Mouse (Mus musculus): ENCODE data around the gene Uggt2. TPM values are rescaled to one million over a fixed set of nuclear protein-coding genes. Genes with fewer than 3 reads are reported as not detected.

Gene Uggt2
- polyA plus RNA-seq, 1 experiment from 2014 or later = 15.7 TPM

DNA sequence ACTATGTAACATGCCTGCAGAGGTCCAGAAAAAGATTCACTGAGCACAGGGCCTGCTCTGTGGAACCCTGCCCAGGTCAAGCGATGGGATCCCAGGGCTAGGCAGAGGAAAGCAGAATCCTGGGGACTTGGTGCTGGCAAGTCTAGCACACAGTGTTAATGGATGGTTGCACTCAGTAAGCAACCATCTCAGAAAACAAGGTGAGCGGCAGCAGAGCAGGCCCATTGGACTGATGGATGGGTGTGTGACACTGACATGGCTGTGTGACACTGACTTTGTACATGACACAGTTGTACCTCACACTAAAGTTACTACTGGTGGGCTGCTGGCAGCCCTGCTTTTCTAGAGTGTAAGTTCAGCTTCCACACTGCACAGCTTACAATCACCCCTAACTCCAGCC lies 89.7 kb downstream of the Uggt2 start:
- 96% methylated on average over 2 of the region's 2 CpGs for WGBS
- Histone ChIP-seq H3K9me3 (ENCODE audit: control insufficient read depth, low read length) (no peaks in the 10 kb centered on the region), H3K27ac (ENCODE audit: low read length) (no peak overlapping the region), H3K27me3 (ENCODE audit: control insufficient read depth, insufficient read depth, low read depth, low read length) (no peaks in the 10 kb centered on the region), H3K4me1 (replicated peaks; ENCODE audit: control insufficient read depth, insufficient read depth, low read length) (no peaks in the 10 kb centered on the region; the same call in 1 of the 2 replicates), H3K4me3 (ENCODE audit: low read length) (no peak overlapping the region), H3K36me3 (ENCODE audit: control insufficient read depth, insufficient read depth, low read length) (peaks cover 16% of the 10 kb centered on the region), H3K4me2 (ENCODE audit: low read depth, low read length) (no peak overlapping the region), H3K9ac (ENCODE audit: low read length) (no peak overlapping the region)
- no peak for ATAC-seq (ENCODE audit: low read depth)

DNA sequence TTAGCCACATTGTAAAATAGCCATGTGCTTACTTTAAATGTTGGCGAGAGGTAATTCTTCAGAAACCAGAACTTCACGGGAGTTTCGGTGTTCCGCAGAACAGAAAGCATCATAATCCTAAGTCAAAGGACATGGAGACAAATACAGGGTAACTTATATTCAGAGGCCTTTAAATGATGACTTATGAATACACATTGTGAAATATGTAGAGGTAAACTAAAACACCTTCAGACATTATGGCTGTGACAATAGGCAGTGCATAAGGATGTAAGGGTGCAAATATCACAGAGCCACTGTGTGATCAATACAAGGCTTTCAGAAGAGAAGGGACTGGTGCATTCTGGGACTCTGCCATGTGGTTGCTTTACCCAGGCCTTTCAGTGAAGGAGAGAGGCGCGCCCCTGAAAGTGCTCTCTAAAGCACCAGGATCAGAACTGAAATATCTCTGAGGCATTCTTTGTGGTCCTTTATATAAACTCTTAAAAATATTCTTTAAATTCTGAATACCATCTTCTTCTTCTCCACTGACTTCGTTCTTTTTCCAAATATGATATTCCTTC lies 91.1 kb downstream of the Uggt2 start:
- Histone ChIP-seq H3K27me3 (ENCODE audit: control insufficient read depth, insufficient read depth, low read depth, low read length) (no peaks in the 10 kb centered on the region), H3K36me3 (ENCODE audit: control insufficient read depth, insufficient read depth, low read length) (peaks cover 13% of the 10 kb centered on the region), H3K4me3 (ENCODE audit: low read length) (peak overlapping the region; percentile 58), H3K27ac (ENCODE audit: low read length) (peak overlapping the region; percentile 35), H3K9ac (ENCODE audit: low read length) (peak overlapping the region; percentile 68), H3K9me3 (ENCODE audit: control insufficient read depth, low read length) (no peaks in the 10 kb centered on the region), H3K4me1 (replicated peaks; ENCODE audit: control insufficient read depth, insufficient read depth, low read length) (no peaks in the 10 kb centered on the region; the same call in 1 of the 2 replicates), H3K4me2 (ENCODE audit: low read depth, low read length) (peak overlapping the region; percentile 81)
- 54% methylated on average over 7 of the region's 7 CpGs for WGBS
- no peak for ATAC-seq (ENCODE audit: low read depth)

GRCm38 (mm10) chr14:119007103-119007951 lies 91.9 kb downstream of the Uggt2 start:
- H3K9me3 ChIP-seq (ENCODE audit: control insufficient read depth, low read length) = no peaks in the 10 kb centered on the region
- 3% methylated on average over 13 of the region's 13 CpGs for WGBS
- peak; percentile 99 for ATAC-seq (ENCODE audit: low read depth)
- H3K27ac ChIP-seq (ENCODE audit: low read length) = peak overlapping the region; percentile 86
- H3K4me1 ChIP-seq (replicated peaks; ENCODE audit: control insufficient read depth, insufficient read depth, low read length) = no peaks in the 10 kb centered on the region; the same call in 1 of the 2 replicates
- H3K9ac ChIP-seq (ENCODE audit: low read length) = peak overlapping the region; percentile 69
- H3K4me2 ChIP-seq (ENCODE audit: low read depth, low read length) = peak overlapping the region; percentile 81
- H3K27me3 ChIP-seq (ENCODE audit: control insufficient read depth, insufficient read depth, low read depth, low read length) = no peaks in the 10 kb centered on the region
- H3K4me3 ChIP-seq (ENCODE audit: low read length) = peak overlapping the region; percentile 58
- H3K36me3 ChIP-seq (ENCODE audit: control insufficient read depth, insufficient read depth, low read length) = peaks cover 9% of the 10 kb centered on the region

GRCm38 (mm10) chr14:119006441-119007102 lies 92.7 kb downstream of the Uggt2 start:
- H3K4me3 ChIP-seq (ENCODE audit: low read length) = peak overlapping the region; percentile 58
- no peaks in the 10 kb centered on the region; the same call in 1 of the 2 replicates for H3K4me1 ChIP-seq (replicated peaks; ENCODE audit: control insufficient read depth, insufficient read depth, low read length)
- peaks cover 2% of the 10 kb centered on the region for H3K36me3 ChIP-seq (ENCODE audit: control insufficient read depth, insufficient read depth, low read length)
- no peaks in the 10 kb centered on the region for H3K9me3 ChIP-seq (ENCODE audit: control insufficient read depth, low read length)
- peak; percentile 5; the same call in 1 of the 2 replicates for ATAC-seq (ENCODE audit: low read depth)
- H3K27ac ChIP-seq (ENCODE audit: low read length) = peak overlapping the region; percentile 86
- peak overlapping the region; percentile 69 for H3K9ac ChIP-seq (ENCODE audit: low read length)
- peak overlapping the region; percentile 81 for H3K4me2 ChIP-seq (ENCODE audit: low read depth, low read length)
- 6% methylated on average over 49 of the region's 49 CpGs for WGBS
- no peaks in the 10 kb centered on the region for H3K27me3 ChIP-seq (ENCODE audit: control insufficient read depth, insufficient read depth, low read depth, low read length)

DNA sequence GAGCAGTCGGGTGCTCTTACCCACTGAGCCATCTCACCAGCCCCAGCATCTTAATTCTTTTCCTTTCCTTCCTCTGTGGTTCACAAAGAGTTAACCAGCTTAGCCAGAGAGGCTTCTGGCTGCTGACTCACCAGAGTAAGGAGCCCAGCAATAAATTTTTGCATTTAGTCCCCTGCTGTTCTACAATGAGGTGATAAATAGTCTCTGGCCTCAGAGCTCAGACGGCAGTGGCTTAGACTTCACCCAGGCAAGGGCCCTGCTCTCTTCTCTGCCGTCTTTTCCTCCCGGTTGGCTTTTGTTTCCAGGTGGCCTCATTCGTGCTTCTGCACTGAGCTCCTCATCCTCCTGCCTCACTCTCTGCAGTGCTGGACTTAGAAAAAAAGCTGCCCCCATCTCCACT lies 93.4 kb downstream of the Uggt2 start:
- Histone ChIP-seq H3K27me3 (ENCODE audit: control insufficient read depth, insufficient read depth, low read depth, low read length) (no peaks in the 10 kb centered on the region), H3K27ac (ENCODE audit: low read length) (no peak overlapping the region), H3K9ac (ENCODE audit: low read length) (no peak overlapping the region), H3K4me2 (ENCODE audit: low read depth, low read length) (peak overlapping the region; percentile 22; the same call in 1 of the 2 replicates), H3K9me3 (ENCODE audit: control insufficient read depth, low read length) (no peaks in the 10 kb centered on the region), H3K4me1 (replicated peaks; ENCODE audit: control insufficient read depth, insufficient read depth, low read length) (no peaks in the 10 kb centered on the region; the same call in 1 of the 2 replicates), H3K36me3 (ENCODE audit: control insufficient read depth, insufficient read depth, low read length) (peaks cover 5% of the 10 kb centered on the region), H3K4me3 (ENCODE audit: low read length) (no peak overlapping the region)
- WGBS = 19% methylated on average over 5 of the region's 5 CpGs
- ATAC-seq (ENCODE audit: low read depth) = no peak

DNA sequence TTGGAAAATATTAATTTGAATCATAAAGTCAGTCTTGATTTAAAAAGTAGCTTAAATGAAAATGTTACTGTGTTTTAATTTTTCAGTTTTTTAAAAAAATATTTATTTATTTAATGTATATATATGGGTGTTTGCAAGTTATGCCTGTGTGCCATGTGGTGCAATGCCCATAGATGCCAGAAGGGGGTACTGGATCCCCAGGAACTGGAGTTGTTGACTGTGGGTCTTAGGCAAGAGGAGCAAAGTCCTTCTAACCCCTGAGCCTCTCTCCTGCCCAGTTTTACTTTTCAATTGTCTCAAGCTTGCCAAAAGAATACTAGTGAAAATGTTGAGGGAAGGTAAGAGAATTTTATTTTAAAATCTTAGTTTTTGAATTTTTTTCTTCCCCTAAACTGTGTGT lies 95.9 kb downstream of the Uggt2 start:
- Histone ChIP-seq H3K4me2 (ENCODE audit: low read depth, low read length) (no peak overlapping the region), H3K9ac (ENCODE audit: low read length) (no peak overlapping the region), H3K27ac (ENCODE audit: low read length) (no peak overlapping the region), H3K4me1 (replicated peaks; ENCODE audit: control insufficient read depth, insufficient read depth, low read length) (no peaks in the 10 kb centered on the region; the same call in 1 of the 2 replicates), H3K36me3 (ENCODE audit: control insufficient read depth, insufficient read depth, low read length) (peaks cover 8% of the 10 kb centered on the region), H3K4me3 (ENCODE audit: low read length) (no peak overlapping the region), H3K27me3 (ENCODE audit: control insufficient read depth, insufficient read depth, low read depth, low read length) (no peaks in the 10 kb centered on the region), H3K9me3 (ENCODE audit: control insufficient read depth, low read length) (no peaks in the 10 kb centered on the region)
- no peak for ATAC-seq (ENCODE audit: low read depth)

DNA sequence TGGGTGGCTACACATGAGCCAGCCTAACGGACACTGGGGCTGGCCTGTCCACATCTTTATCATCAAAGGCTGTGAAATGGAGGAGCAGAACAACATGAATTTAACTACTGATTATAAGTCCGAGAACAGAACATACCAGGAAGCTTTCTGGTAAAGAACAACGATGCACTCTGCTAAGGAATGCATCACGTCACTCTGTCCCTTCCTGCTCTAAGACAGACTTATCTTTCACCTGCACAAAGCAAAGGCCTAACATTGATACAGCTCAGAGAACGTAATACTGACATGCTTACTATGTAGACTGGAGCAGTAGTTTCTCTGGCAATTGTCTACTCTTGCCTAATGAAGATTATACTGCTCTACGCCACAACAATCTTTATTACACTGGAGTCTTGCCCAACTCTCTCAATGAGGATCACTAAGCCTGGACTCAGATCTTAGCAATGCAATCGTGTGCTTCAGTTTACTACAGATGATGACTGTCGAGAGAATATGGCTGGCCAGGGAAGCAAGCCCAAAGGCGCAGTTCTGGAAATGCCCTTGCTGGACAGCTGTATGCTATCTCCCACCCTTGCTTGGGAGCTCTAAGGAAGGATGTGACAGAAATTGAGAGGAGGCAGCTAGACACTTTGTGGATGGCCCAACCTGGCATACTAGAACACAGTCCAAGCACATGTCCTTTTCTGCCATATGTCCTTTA lies 103.9 kb downstream of the Uggt2 start:
- Histone ChIP-seq H3K4me3 (ENCODE audit: low read length) (no peak overlapping the region), H3K4me1 (replicated peaks; ENCODE audit: control insufficient read depth, insufficient read depth, low read length) (no peaks in the 10 kb centered on the region), H3K9me3 (ENCODE audit: control insufficient read depth, low read length) (no peaks in the 10 kb centered on the region), H3K27ac (ENCODE audit: low read length) (no peak overlapping the region), H3K36me3 (ENCODE audit: control insufficient read depth, insufficient read depth, low read length) (peaks cover 25% of the 10 kb centered on the region), H3K4me2 (ENCODE audit: low read depth, low read length) (no peak overlapping the region), H3K9ac (ENCODE audit: low read length) (no peak overlapping the region), H3K27me3 (ENCODE audit: control insufficient read depth, insufficient read depth, low read depth, low read length) (no peaks in the 10 kb centered on the region)
- no peak for ATAC-seq (ENCODE audit: low read depth)
- 84% methylated on average over 9 of the region's 9 CpGs for WGBS

- H3K9ac ChIP-seq (ENCODE audit: low read length) = no peak overlapping the region
- no peak overlapping the region for H3K4me3 ChIP-seq (ENCODE audit: low read length)
- no peaks in the 10 kb centered on the region for H3K4me1 ChIP-seq (replicated peaks; ENCODE audit: control insufficient read depth, insufficient read depth, low read length)
- WGBS = 56% methylated on average over 13 of the region's 13 CpGs
- ATAC-seq (ENCODE audit: low read depth) = peak; percentile 67; the same call in 1 of the 2 replicates
- peaks cover 7% of the 10 kb centered on the region for H3K36me3 ChIP-seq (ENCODE audit: control insufficient read depth, insufficient read depth, low read length)
- no peaks in the 10 kb centered on the region for H3K27me3 ChIP-seq (ENCODE audit: control insufficient read depth, insufficient read depth, low read depth, low read length)
- no peak overlapping the region for H3K27ac ChIP-seq (ENCODE audit: low read length)
- no peaks in the 10 kb centered on the region for H3K9me3 ChIP-seq (ENCODE audit: control insufficient read depth, low read length)
- no peak overlapping the region for H3K4me2 ChIP-seq (ENCODE audit: low read depth, low read length)
Measured at GRCm38 (mm10) chr14:118987523-118988496, 111.4 kb downstream of the Uggt2 start.
